Mouse (Mus musculus): ENCODE measurements around the gene Esr2. TPM values are rescaled to one million over a fixed set of nuclear protein-coding genes. Genes with fewer than 3 reads are reported as not detected.

The Esr2 gene
- polyA plus RNA-seq, 1 experiment from 2014 or later, result 0.27 TPM

DNA sequence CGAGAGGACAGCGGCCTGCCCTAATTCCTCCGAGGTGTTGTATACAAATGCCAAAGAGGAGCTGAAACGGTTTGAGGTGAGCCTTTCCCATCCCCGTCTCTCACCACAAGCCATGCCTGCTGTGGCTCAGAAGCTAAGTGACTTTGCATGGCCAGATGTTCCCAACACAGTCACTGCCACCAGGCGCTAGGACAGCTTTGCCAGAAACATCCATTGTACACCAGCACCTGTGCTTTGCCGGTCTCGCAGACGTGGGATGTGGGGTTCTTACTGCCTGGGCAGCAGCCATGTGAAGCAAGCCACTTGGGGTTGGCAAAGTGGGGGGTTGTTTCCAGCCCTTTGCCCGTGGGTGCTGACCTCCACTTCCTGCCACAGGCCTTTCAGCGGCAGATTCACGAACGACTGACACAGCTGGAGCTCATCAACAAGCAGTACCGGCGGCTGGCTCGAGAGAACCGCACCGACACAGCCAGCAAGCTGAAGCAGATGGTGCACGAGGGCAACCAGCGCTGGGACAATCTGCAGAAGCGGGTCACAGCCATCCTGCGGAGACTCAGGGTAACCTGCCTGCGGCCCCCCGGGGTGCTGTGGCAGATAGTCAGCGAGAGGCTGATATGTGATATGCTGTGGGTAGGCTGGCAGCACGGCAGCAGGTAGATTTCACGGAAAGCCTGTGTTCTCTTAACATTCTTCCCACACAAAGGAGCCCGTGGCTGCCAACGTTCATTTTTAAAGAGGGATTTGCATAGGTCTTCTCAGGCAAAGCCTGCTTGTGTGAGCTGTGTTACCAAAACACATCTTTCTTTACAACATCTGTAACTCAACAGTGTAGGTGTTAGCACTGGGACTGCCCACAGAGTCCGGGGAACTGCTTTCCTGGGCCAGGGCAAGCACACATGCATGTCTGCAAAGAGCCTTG lies 81.7 kb downstream of the Esr2 start:
- Histone ChIP-seq H3K4me2 (no peak overlapping the region), H3K9me3 (no peaks in the 10 kb centered on the region), H3K36me3 (peaks cover 87% of the 10 kb centered on the region), H3K9ac (no peak overlapping the region), H3K27ac (replicated peaks) (no peak overlapping the region), H3K4me1 (replicated peaks) (no peaks in the 10 kb centered on the region), H3K27me3 (no peaks in the 10 kb centered on the region), H3K4me3 (no peak overlapping the region)
- ATAC-seq (ENCODE audit: low read depth), result no peak
- 71% methylated on average over 30 of the region's 30 CpGs for WGBS

DNA sequence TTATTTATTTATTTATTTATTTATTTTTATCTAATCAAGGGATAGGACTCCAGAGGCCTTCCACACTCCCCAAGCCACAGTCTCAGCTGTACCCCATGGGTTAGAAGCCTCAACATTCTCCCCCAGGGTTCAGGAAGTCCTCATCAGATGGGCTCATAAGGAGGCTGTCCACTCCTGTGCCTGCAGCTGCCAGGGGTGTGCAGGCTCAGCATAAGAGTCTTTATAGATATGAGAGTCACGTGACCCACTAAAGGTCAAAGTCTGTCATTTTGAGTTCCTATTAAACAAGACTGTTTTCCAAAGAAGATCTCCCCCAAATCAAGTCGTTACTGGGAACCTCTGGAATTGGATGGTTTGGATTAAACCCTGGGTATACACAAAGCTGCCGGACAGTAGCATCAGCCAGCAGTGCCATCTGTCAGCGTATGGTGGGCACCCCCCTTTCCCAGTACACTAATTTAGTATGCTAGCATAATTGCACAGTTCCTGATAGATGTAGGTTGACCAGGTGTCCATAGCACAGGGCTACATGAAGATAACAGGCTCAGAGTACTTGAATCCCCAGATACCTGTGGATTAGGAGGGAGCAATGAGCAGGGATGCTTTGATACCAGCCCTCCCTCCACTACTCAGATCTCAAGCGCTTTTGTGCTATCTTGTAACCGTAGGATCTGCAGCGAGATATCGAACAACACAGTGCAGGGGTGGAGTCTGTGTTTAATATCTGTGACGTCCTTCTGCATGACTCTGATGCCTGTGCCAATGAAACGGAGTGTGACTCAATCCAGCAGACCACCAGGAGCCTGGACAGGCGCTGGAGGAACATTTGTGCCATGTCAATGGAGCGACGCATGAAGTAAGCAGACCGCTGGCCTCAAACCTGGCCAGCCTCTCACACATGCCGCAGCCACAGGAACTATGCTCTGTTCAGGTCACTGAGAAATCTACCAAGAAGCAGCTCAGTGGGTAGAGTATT lies 83.2 kb downstream of the Esr2 start:
- Histone ChIP-seq H3K36me3 (peaks cover 81% of the 10 kb centered on the region), H3K4me1 (replicated peaks) (no peaks in the 10 kb centered on the region), H3K27me3 (no peaks in the 10 kb centered on the region), H3K9me3 (no peaks in the 10 kb centered on the region), H3K4me2 (no peak overlapping the region), H3K27ac (replicated peaks) (no peak overlapping the region), H3K9ac (no peak overlapping the region), H3K4me3 (no peak overlapping the region)
- ATAC-seq (ENCODE audit: low read depth), result no peak
- WGBS, result 95% methylated on average over 15 of the region's 15 CpGs

DNA sequence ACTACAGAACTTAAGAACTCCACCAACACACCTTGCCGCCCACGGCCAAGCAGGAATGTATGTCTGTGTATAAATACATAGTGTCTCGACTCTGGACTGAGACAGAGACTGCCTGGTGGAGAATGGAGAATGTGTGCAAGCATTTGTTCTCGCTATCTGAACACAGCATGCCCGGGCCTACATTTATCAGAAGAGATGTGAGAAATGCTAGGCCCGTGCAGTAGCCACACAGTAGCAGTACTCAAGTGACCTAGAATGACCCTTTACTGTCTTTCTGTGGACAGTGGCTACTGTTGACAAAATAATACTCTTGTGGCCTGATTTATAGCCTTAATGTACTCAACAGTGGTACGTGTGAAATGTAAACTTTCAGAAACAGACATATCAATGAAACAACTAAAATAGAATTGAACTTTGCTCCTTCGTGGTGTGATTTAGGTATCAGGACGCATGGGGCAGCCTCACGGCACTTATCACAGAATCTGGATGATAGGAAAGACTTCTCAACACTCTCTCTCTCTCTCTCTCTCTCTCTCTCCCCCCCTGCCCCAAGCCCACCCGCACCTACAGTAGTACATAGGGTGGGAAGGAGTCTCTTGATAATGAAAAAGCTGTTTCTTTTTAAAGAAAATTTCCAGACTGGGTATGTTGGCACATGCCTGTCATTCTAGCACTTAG lies 84.1 kb downstream of the Esr2 start:
- Histone ChIP-seq H3K4me3 (no peak overlapping the region), H3K4me2 (no peak overlapping the region), H3K27ac (replicated peaks) (no peak overlapping the region), H3K36me3 (peaks cover 78% of the 10 kb centered on the region), H3K4me1 (replicated peaks) (no peaks in the 10 kb centered on the region), H3K27me3 (no peaks in the 10 kb centered on the region), H3K9me3 (no peaks in the 10 kb centered on the region), H3K9ac (no peak overlapping the region)
- no peak for ATAC-seq (ENCODE audit: low read depth)
- 93% methylated on average over 11 of the region's 11 CpGs for WGBS

DNA sequence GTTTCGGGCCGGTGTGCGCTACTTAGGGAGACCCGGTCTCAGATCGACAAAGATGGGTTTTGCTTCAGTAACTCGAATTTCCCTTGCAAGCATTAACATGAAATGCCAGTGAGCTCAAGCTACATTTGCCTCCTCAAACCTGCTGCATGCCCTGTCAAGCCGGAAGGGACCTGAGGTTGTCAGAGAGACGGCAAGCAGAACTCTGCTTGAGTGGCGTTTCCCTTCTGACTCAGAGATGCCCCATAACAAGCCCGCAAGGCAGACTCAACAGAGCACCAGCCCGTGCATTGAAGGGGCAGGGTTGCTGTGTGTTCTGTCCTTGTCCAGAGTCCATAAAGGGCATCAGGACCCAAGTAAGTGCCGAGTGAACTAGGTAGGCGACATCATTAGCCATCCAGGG lies 90.0 kb downstream of the Esr2 start:
- WGBS, result 89% methylated on average over 13 of the region's 13 CpGs
- no peak for ATAC-seq (ENCODE audit: low read depth)
- no peaks in the 10 kb centered on the region for H3K27me3 ChIP-seq
- H3K9ac ChIP-seq, result no peak overlapping the region
- peaks cover 17% of the 10 kb centered on the region; the same call in 1 of the 2 replicates for H3K4me1 ChIP-seq (replicated peaks)
- no peak overlapping the region for H3K4me3 ChIP-seq
- no peaks in the 10 kb centered on the region for H3K9me3 ChIP-seq
- H3K36me3 ChIP-seq, result peaks cover 40% of the 10 kb centered on the region
- no peak overlapping the region for H3K27ac ChIP-seq (replicated peaks)
- no peak overlapping the region for H3K4me2 ChIP-seq

DNA sequence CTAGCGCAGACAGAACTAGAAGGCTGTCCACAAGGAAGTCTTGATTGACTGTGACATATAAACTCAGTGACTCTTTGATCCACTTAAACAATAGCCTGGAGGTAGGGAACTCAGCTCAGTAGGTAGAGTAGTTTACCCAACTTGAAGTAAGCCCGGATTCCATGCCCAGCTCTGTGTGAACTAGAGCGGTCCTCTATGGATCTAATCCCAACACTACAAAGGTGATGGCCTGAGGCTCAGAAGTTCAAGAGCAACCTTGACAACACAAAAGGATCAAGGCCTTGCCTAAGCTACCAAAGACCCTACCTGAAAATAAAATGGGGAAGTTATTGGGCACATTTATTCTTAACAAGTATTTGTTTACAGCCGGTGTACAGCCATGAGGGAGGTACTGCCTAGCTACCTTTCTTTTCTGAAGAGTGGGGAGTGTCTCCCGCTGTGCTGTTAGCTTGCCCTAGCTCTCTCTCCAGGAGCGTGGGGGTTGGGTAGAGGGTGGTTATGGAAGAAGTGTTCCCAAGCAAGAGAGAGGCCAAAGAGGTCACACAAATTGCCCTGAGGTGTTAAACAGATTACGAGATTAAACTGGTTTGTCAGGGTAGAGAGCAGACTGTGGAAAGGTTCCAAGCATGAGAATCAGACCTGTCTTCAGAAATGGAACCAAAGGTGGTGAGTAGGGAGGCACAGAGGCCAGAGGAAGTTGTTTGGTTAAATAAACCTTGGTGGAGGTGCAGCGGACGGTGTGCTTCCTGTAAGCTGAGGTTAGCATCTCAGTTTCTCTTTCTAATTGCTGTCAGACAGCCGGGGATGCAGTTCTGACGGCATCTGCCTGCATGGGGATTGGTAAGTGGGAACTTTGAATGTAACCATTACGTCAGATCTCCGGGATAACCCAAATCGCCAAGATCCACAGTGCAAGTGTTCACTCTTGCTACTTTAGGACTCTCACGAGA lies 90.8 kb downstream of the Esr2 start:
- Histone ChIP-seq H3K27me3 (no peaks in the 10 kb centered on the region), H3K27ac (replicated peaks) (no peak overlapping the region), H3K4me1 (replicated peaks) (peaks cover 22% of the 10 kb centered on the region), H3K4me3 (no peak overlapping the region), H3K9me3 (no peaks in the 10 kb centered on the region), H3K36me3 (peaks cover 34% of the 10 kb centered on the region), H3K4me2 (no peak overlapping the region), H3K9ac (no peak overlapping the region)
- ATAC-seq (ENCODE audit: low read depth), result no peak
- 77% methylated on average over 15 of the region's 15 CpGs for WGBS

DNA sequence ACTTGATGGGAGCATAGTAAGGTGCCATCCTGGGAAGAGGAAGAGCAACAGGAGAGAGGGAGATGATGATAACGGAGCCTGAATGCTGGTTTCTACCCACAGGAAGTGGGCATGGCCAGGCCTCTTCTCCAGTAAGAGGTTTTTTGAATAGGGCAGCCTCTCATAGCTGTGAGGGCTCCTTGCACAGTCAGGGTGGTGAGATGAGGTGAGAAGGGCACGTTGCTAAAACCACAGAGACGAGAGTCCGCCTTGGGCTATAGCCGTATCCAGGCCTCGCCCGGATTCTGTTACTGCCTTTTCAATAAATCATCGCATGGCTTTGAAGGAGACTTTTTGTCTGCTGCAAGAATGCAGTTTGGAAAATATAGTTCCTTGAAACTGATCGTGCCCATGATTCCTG lies 92.0 kb downstream of the Esr2 start:
- no peak for ATAC-seq (ENCODE audit: low read depth)
- no peak overlapping the region for H3K4me3 ChIP-seq
- 70% methylated on average over 9 of the region's 9 CpGs for WGBS

DNA sequence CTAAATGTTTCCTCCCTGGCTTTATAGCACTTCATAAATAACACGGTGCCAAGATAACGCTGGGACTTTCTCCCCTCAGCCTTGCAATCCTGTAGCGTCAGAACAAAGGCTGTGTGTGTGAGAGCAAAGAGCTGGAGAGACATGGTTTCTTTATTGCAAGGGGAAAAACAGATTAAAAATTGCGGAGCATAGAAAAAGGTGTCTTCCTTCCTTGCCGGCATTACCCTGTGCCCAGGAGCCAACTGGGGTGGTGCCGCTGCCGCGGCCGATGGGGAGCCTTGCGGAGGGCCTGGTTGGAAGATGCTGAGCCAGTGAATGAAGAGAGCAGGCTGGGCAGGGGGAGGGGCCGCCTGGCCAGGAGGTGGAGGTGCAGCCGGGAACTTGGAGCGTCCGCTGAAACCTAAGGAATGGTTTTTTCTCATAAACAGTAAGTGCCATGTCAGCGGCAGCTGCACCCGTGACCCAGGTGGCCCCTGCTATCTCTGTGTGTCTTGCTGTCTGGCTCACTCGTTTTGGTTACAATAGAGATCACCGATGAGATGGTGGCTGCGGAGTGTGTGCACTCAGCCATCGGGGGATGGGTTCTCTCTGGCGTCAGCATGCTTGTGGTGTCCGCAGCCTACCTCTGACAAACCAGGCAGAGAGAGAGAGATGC lies 95.4 kb downstream of the Esr2 start:
- Histone ChIP-seq H3K27ac (replicated peaks) (peak overlapping the region; percentile 93), H3K4me1 (replicated peaks) (peaks cover 31% of the 10 kb centered on the region), H3K4me3 (peak overlapping the region; percentile 43), H3K4me2 (peak overlapping the region; percentile 60), H3K36me3 (peaks cover 12% of the 10 kb centered on the region; the same call in 1 of the 2 replicates), H3K9me3 (no peaks in the 10 kb centered on the region), H3K9ac (peak overlapping the region; percentile 77), H3K27me3 (no peaks in the 10 kb centered on the region)
- 3% methylated on average over 22 of the region's 22 CpGs for WGBS
- peak; percentile 96 for ATAC-seq (ENCODE audit: low read depth)

More for the DNA sequence above, 92.0 kb downstream of the Esr2 start:
- H3K4me2 ChIP-seq, result no peak overlapping the region
- no peaks in the 10 kb centered on the region for H3K9me3 ChIP-seq
- H3K4me1 ChIP-seq (replicated peaks), result peaks cover 31% of the 10 kb centered on the region
- H3K27me3 ChIP-seq, result no peaks in the 10 kb centered on the region
- H3K9ac ChIP-seq, result no peak overlapping the region
- peaks cover 27% of the 10 kb centered on the region for H3K36me3 ChIP-seq
- no peak overlapping the region for H3K27ac ChIP-seq (replicated peaks)

DNA sequence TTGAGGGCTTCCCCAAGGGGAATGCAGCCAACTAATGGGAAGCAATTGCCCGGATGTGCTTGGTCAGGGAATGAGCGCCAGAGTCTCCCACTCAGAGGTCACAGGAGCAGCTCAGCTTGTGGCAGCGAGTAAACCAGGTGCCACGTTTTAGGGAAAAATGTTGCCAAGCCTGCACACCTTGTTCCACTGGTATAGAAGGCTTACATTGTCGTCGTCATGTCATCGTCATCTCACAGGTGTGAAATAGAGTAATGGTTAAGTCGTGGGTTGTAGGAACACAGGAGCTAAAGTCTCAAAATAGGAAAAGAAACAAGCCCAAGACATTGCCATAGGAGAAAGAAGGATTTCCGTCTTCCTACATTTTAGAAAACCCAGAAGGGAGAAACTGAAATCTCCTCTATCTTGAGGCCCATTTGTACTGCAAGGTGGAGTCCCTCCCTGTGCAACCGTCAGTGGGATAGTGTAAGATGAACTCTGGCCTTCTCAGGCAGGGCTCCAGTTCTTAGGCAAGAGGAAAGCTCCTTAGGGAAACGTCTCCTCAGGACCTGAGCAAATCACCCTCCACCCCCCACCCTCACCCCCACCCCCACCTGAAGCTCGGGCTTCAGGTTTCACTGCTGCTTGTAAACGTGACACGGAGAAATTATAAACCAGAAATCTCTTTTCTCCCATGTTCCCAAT lies 96.0 kb downstream of the Esr2 start:
- Histone ChIP-seq H3K36me3 (peaks cover 9% of the 10 kb centered on the region; the same call in 1 of the 2 replicates), H3K4me2 (peak overlapping the region; percentile 60), H3K4me3 (peak overlapping the region; percentile 43), H3K4me1 (replicated peaks) (peaks cover 31% of the 10 kb centered on the region), H3K27ac (replicated peaks) (peak overlapping the region; percentile 93), H3K27me3 (no peaks in the 10 kb centered on the region), H3K9me3 (no peaks in the 10 kb centered on the region), H3K9ac (peak overlapping the region; percentile 77)
- peak; percentile 37; the same call in 1 of the 2 replicates for ATAC-seq (ENCODE audit: low read depth)
- 41% methylated on average over 14 of the region's 14 CpGs for WGBS

DNA sequence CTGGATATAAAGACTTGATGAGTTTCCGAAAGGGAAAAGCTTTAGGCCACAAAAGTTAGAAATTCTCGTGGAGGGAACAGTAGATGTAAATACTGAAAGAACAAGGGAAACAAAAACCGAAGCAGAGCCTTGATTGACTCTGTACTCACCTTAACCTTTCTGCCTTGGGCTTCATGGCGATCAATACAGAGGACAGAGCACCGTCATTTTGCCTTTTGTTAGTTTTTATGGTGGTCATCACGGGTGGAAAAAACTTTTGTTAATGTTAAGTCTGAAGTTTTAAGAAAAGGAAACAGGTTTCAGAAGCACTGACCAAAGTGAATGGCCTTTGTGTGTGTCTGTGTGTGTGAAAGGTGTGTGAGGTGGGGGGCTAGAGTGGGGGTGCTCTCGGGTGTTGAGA lies 103.1 kb downstream of the Esr2 start:
- no peak for ATAC-seq (ENCODE audit: low read depth)
- H3K36me3 ChIP-seq, result peaks cover 21% of the 10 kb centered on the region
- H3K4me3 ChIP-seq, result no peak overlapping the region
- no peak overlapping the region for H3K4me2 ChIP-seq
- H3K27ac ChIP-seq (replicated peaks), result no peak overlapping the region
- WGBS, result 23% methylated on average over 7 of the region's 7 CpGs
- no peaks in the 10 kb centered on the region for H3K9me3 ChIP-seq
- H3K9ac ChIP-seq, result no peak overlapping the region
- H3K4me1 ChIP-seq (replicated peaks), result peaks cover 17% of the 10 kb centered on the region
- no peaks in the 10 kb centered on the region for H3K27me3 ChIP-seq
